Mouse (Mus musculus): ENCODE measurements around the gene Kif19a. TPM values are rescaled to one million over a fixed set of nuclear protein-coding genes. Genes with fewer than 3 reads are reported as not detected.

Kif19a gene
- polyA plus RNA-seq, 1 experiment from 2014 or later: 0.17 TPM

DNA sequence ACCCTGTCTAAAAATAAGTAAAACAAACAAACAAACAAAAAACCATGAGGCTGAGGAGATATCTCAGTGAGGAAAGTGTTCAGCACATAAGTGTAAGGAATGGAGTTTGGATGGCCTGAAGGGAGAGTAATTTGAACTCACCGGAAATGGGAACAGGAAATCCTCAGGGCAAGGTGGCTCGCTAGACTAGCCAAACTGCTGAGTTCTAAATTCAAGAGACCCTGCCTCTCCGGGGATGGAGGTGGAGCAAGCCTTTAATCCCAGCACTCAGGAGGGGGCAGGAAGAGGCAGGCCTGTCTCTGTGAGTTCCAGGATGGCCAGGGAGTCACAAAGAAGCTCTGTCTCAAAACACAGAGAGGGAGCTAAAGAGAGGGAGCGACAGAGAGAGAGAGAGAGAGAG lies 45.2 kb downstream of the Kif19a start:
- no peak for ATAC-seq (ENCODE audit: low read depth)
- Histone ChIP-seq H3K4me2 (ENCODE audit: low read depth, low read length) (no peak overlapping the region), H3K27me3 (ENCODE audit: control insufficient read depth, insufficient read depth, low read depth, low read length) (no peaks in the 10 kb centered on the region), H3K27ac (ENCODE audit: low read length) (no peak overlapping the region), H3K4me1 (ENCODE audit: control insufficient read depth, low read depth, low read length) (no peaks in the 10 kb centered on the region; the same call in 1 of the 2 replicates), H3K9ac (ENCODE audit: low read depth, low read length) (no peak overlapping the region), H3K4me3 (ENCODE audit: low read depth, low read length) (no peak overlapping the region), H3K9me3 (replicated peaks; ENCODE audit: control insufficient read depth, low read length) (no peaks in the 10 kb centered on the region), H3K36me3 (ENCODE audit: control insufficient read depth, insufficient read depth) (no peaks in the 10 kb centered on the region)
- WGBS (ENCODE audit: insufficient replicate concordance): 18% methylated on average over 4 of the region's 4 CpGs

DNA sequence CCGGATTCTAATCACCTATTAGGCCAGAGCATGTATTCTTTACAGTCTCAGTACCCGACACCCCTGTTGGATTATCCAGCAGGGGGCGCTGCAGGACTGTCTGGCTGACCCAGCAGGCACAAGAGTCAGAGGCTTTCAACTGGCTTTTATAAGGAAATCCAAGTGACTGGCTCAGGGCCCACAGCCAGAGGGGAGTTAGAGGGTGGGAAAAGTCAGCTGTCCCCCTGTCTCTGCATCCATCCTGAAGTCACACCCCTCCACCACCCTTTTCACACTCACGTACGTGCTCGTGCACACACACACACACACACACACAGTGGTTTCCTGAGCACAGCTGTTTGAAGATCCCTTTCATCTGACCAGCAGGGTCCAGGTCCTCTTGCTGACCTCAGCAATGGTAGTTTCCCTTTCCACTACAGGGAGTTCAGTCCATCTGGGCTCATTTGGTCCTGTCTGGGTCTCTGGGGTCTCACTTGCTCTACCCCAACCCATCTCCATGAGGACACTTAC lies 47.6 kb downstream of the Kif19a start:
- H3K4me2 ChIP-seq (ENCODE audit: low read depth, low read length): no peak overlapping the region
- 8% methylated on average over 6 of the region's 6 CpGs for WGBS (ENCODE audit: insufficient replicate concordance)

DNA sequence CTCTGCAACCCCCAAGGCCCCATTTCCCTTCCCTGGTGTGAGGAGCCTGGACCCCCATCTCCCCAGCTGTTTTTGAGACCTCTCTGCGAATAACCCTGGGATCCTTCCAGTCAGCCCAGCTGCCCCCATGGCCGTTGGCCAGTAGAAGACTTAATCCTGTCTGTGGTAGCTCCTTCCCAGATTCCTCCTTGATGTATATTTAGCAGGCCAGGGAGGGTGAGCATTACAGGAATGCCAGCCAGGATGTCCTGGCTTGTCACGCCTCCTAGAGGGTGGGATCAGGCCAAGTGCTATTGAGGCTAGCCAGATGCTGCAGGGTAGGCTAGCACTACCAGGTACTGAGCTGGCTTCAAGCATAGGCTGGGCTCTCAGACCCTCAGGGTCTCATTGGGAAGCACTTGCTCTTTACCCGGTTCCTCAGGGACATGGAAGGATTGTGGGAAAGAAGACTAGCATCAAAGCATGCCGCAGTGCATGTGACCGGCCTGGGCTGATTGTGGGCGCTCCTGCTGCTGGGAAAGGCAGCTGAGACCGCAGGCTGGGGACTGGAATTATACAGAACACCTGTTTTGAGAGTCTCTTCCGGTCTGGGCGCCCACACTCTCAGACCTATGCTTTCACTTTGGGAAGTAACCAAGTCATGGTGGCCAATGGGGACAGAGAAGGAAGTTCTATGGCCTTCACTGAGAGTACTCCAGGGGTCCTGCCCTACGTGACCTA lies 49.8 kb downstream of the Kif19a start:
- Histone ChIP-seq H3K27me3 (ENCODE audit: control insufficient read depth, insufficient read depth, low read depth, low read length) (no peaks in the 10 kb centered on the region), H3K9me3 (replicated peaks; ENCODE audit: control insufficient read depth, low read length) (no peaks in the 10 kb centered on the region), H3K9ac (ENCODE audit: low read depth, low read length) (no peak overlapping the region), H3K4me1 (ENCODE audit: control insufficient read depth, low read depth, low read length) (no peaks in the 10 kb centered on the region), H3K4me2 (ENCODE audit: low read depth, low read length) (no peak overlapping the region), H3K4me3 (ENCODE audit: low read depth, low read length) (no peak overlapping the region), H3K27ac (ENCODE audit: low read length) (no peak overlapping the region), H3K36me3 (ENCODE audit: control insufficient read depth, insufficient read depth) (no peaks in the 10 kb centered on the region)
- WGBS (ENCODE audit: insufficient replicate concordance): 60% methylated on average over 11 of the region's 11 CpGs
- no peak for ATAC-seq (ENCODE audit: low read depth)

More for the DNA sequence above, 47.6 kb downstream of the Kif19a start:
- Histone ChIP-seq H3K36me3 (ENCODE audit: control insufficient read depth, insufficient read depth) (no peaks in the 10 kb centered on the region), H3K4me3 (ENCODE audit: low read depth, low read length) (no peak overlapping the region), H3K9ac (ENCODE audit: low read depth, low read length) (no peak overlapping the region), H3K27me3 (ENCODE audit: control insufficient read depth, insufficient read depth, low read depth, low read length) (no peaks in the 10 kb centered on the region), H3K27ac (ENCODE audit: low read length) (no peak overlapping the region), H3K4me1 (ENCODE audit: control insufficient read depth, low read depth, low read length) (no peaks in the 10 kb centered on the region; the same call in 1 of the 2 replicates), H3K9me3 (replicated peaks; ENCODE audit: control insufficient read depth, low read length) (no peaks in the 10 kb centered on the region)
- peak; percentile 53; the same call in 1 of the 2 replicates for ATAC-seq (ENCODE audit: low read depth)

DNA sequence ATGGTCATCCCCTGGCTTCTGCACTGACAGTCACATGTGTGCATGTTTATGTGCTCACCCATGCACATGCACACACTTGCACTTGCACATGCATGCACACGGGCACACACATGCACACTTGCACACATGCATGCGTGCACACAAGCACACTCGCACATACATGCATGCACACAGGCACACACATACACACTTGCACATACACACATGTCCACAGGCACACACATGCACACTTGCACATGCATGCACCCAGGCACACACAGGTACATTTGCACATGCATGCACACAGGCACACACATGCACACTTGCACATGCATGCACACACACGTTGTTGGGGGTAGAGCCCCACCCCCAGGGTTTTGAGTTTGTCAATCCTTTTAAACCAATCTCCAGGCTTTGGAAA lies 51.7 kb downstream of the Kif19a start:
- H3K36me3 ChIP-seq (ENCODE audit: control insufficient read depth, insufficient read depth): no peaks in the 10 kb centered on the region
- no peaks in the 10 kb centered on the region for H3K9me3 ChIP-seq (replicated peaks; ENCODE audit: control insufficient read depth, low read length)
- H3K4me1 ChIP-seq (ENCODE audit: control insufficient read depth, low read depth, low read length): no peaks in the 10 kb centered on the region
- H3K4me3 ChIP-seq (ENCODE audit: low read depth, low read length): no peak overlapping the region
- H3K9ac ChIP-seq (ENCODE audit: low read depth, low read length): no peak overlapping the region
- no peak overlapping the region for H3K4me2 ChIP-seq (ENCODE audit: low read depth, low read length)
- WGBS (ENCODE audit: insufficient replicate concordance): 58% methylated on average over 4 of the region's 4 CpGs
- H3K27ac ChIP-seq (ENCODE audit: low read length): no peak overlapping the region
- H3K27me3 ChIP-seq (ENCODE audit: control insufficient read depth, insufficient read depth, low read depth, low read length): no peaks in the 10 kb centered on the region
- no peak for ATAC-seq (ENCODE audit: low read depth)

DNA sequence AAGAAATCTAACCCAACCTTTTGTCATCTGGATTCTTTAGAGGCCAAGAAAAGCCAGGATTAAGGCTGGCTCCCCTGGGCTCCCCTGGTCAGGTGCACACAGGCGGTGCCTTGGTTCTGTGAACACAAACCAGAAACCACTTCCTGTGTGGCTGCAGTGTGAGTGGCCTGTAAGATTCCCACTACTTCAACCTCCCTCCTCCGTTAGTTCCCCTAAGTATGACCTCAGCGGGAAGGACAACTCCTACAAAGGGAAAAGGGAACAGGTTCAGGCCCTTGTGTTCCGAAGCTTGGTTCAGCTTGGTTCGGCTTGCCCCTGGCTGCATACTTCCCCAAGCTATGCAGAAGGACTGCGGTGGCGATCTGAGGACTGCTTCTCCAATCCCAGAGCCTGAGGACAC lies 53.0 kb downstream of the Kif19a start:
- H3K4me3 ChIP-seq (ENCODE audit: low read depth, low read length): no peak overlapping the region
- WGBS (ENCODE audit: insufficient replicate concordance): 34% methylated on average over 7 of the region's 7 CpGs
- no peaks in the 10 kb centered on the region; the same call in 1 of the 2 replicates for H3K4me1 ChIP-seq (ENCODE audit: control insufficient read depth, low read depth, low read length)
- no peak for ATAC-seq (ENCODE audit: low read depth)
- H3K9ac ChIP-seq (ENCODE audit: low read depth, low read length): no peak overlapping the region
- no peaks in the 10 kb centered on the region for H3K9me3 ChIP-seq (replicated peaks; ENCODE audit: control insufficient read depth, low read length)
- no peaks in the 10 kb centered on the region for H3K36me3 ChIP-seq (ENCODE audit: control insufficient read depth, insufficient read depth)
- no peaks in the 10 kb centered on the region for H3K27me3 ChIP-seq (ENCODE audit: control insufficient read depth, insufficient read depth, low read depth, low read length)
- no peak overlapping the region for H3K27ac ChIP-seq (ENCODE audit: low read length)
- no peak overlapping the region for H3K4me2 ChIP-seq (ENCODE audit: low read depth, low read length)

DNA sequence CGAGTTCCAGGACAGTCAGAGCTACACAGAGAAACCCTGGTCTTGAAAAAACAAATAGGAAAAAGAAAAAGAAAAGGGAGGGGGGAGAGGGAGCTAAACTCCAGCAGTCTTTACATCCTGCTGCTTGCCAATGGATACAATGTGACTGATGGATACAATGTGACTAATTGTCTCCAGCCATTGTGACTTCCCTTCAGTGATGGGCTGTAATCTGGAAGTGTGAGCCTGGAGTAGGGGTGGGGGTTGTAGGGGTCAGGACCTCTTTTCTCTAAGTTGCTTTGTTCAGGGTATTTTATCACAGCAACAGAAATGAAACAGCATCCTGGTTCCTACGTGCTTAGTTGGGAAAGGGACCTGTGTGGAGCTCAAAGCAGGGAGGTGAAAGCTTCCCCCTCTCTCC lies 53.9 kb downstream of the Kif19a start:
- H3K4me2 ChIP-seq (ENCODE audit: low read depth, low read length): no peak overlapping the region
- H3K9ac ChIP-seq (ENCODE audit: low read depth, low read length): no peak overlapping the region
- no peak for ATAC-seq (ENCODE audit: low read depth)
- H3K9me3 ChIP-seq (replicated peaks; ENCODE audit: control insufficient read depth, low read length): no peaks in the 10 kb centered on the region
- no peaks in the 10 kb centered on the region for H3K36me3 ChIP-seq (ENCODE audit: control insufficient read depth, insufficient read depth)
- no peak overlapping the region for H3K4me3 ChIP-seq (ENCODE audit: low read depth, low read length)
- no peak overlapping the region for H3K27ac ChIP-seq (ENCODE audit: low read length)
- WGBS (ENCODE audit: insufficient replicate concordance): 52% methylated on average over 2 of the region's 2 CpGs
- H3K4me1 ChIP-seq (ENCODE audit: control insufficient read depth, low read depth, low read length): no peaks in the 10 kb centered on the region; the same call in 1 of the 2 replicates
- no peaks in the 10 kb centered on the region for H3K27me3 ChIP-seq (ENCODE audit: control insufficient read depth, insufficient read depth, low read depth, low read length)

DNA sequence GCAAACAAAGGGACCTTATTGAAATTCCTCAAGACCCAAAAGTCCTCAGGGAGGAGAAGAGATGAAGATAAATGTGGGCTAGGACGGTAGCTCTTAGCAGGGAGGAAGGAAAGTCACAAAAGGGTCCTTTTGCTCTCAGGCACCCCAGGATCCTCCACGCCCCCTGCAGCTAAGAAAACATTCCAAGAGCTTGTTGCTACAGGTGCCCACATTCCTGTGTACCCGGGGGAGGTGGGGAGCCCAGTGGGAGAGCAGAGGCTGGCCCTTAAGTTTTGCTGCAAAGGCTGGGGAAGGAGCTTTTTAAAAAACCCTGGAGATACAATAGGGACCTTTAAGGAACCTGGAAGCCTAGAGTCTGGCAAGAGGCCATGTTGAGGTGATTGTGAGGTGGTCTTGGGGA lies 55.3 kb downstream of the Kif19a start:
- Histone ChIP-seq H3K9me3 (replicated peaks; ENCODE audit: control insufficient read depth, low read length) (no peaks in the 10 kb centered on the region), H3K4me2 (ENCODE audit: low read depth, low read length) (no peak overlapping the region), H3K9ac (ENCODE audit: low read depth, low read length) (no peak overlapping the region), H3K27me3 (ENCODE audit: control insufficient read depth, insufficient read depth, low read depth, low read length) (no peaks in the 10 kb centered on the region), H3K36me3 (ENCODE audit: control insufficient read depth, insufficient read depth) (no peaks in the 10 kb centered on the region), H3K4me1 (ENCODE audit: control insufficient read depth, low read depth, low read length) (no peaks in the 10 kb centered on the region; the same call in 1 of the 2 replicates), H3K4me3 (ENCODE audit: low read depth, low read length) (no peak overlapping the region), H3K27ac (ENCODE audit: low read length) (no peak overlapping the region)
- no peak for ATAC-seq (ENCODE audit: low read depth)
- 46% methylated on average over 3 of the region's 3 CpGs for WGBS (ENCODE audit: insufficient replicate concordance)

DNA sequence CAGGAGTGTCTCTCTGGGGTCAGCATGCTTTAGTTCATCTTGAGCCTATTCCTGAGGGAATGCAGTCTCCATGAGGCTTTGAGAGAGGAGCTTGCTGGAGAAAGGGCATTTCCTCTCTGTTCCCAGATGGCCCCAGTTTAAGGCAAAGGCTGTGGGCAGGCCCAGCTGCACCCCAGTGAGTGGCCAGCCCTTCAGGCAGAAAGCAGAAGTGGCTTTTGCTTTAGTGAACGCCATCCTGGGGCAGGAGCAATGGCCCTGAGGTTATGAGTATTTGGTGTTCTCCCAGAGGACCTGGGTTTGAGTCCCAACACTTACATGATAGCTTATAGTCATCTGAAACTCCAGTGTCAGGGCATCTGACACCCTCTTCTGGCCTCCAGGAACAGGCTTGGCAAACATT lies 56.1 kb downstream of the Kif19a start:
- Histone ChIP-seq H3K9me3 (replicated peaks; ENCODE audit: control insufficient read depth, low read length) (no peaks in the 10 kb centered on the region), H3K27ac (ENCODE audit: low read length) (no peak overlapping the region), H3K4me1 (ENCODE audit: control insufficient read depth, low read depth, low read length) (no peaks in the 10 kb centered on the region; the same call in 1 of the 2 replicates), H3K4me3 (ENCODE audit: low read depth, low read length) (no peak overlapping the region), H3K27me3 (ENCODE audit: control insufficient read depth, insufficient read depth, low read depth, low read length) (no peaks in the 10 kb centered on the region), H3K4me2 (ENCODE audit: low read depth, low read length) (no peak overlapping the region), H3K9ac (ENCODE audit: low read depth, low read length) (no peak overlapping the region), H3K36me3 (ENCODE audit: control insufficient read depth, insufficient read depth) (no peaks in the 10 kb centered on the region)
- WGBS (ENCODE audit: insufficient replicate concordance): 25% methylated on average over 1 of the region's 1 CpGs
- ATAC-seq (ENCODE audit: low read depth): no peak

DNA sequence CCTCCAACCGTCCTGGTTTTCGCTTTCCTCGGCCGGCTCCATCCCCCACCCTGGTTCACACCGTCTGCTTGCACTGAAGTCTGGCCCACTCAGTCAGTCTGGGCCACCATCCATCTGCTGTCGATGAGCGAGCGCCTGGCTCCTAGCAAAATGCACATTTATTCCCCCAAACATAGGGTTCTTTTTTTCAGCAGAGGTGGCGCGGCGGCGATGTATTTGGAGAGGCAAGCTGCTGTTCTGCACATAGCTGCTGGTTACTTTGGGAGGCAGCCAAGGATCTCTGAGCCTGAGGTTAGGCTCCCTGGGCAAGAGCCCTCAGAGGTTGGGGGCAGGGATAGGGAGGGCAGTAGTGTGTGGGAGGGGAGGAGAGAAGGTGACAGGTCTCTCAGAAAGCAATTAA lies 57.5 kb downstream of the Kif19a start:
- Histone ChIP-seq H3K27me3 (ENCODE audit: control insufficient read depth, insufficient read depth, low read depth, low read length) (no peaks in the 10 kb centered on the region), H3K27ac (ENCODE audit: low read length) (no peak overlapping the region), H3K4me1 (ENCODE audit: control insufficient read depth, low read depth, low read length) (peaks cover 4% of the 10 kb centered on the region), H3K9ac (ENCODE audit: low read depth, low read length) (no peak overlapping the region), H3K36me3 (ENCODE audit: control insufficient read depth, insufficient read depth) (no peaks in the 10 kb centered on the region), H3K9me3 (replicated peaks; ENCODE audit: control insufficient read depth, low read length) (no peaks in the 10 kb centered on the region), H3K4me2 (ENCODE audit: low read depth, low read length) (no peak overlapping the region; the same call in 1 of the 2 replicates), H3K4me3 (ENCODE audit: low read depth, low read length) (no peak overlapping the region)
- 79% methylated on average over 12 of the region's 12 CpGs for WGBS (ENCODE audit: insufficient replicate concordance)
- peak; percentile 63; the same call in 1 of the 2 replicates for ATAC-seq (ENCODE audit: low read depth)
